Comparison of ENCODE assay signal across 11 mouse cellular contexts in the genomic region with DNA sequence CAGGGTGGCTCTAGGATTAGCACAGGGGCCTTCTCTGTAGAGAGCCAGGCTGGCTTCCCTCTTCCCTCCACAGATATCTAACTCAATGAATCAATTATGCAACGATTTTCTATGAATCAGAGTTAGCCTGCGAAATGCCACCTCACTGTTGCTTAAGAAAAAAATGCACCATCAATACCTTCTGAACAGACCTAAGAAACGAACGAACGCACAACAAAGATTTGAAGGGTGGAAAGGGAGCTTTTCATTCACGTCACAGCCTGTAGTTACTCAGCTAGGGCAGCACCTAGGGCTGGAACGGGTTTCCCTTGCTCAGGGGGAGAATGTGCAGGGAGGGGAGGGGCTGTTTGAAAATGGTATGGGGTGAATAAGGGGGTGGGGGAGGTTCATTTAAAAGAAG. TPM values are rescaled to one million over a fixed set of nuclear protein-coding genes. Genes with fewer than 3 reads are reported as not detected.
DNase-seq lines count a peak whose midpoint lies in the region; ATAC-seq lines count a peak whose summit lies in the region.
"Had no signal": no experiment of that assay in that cellular context is flagged by ENCODE, and none has a peak within 500 bp of the region (broad histone marks: within the 10 kb centered on the region; RNA-seq: fewer than 3 reads in every experiment).

No protein-coding gene starts in this region.

- peaks cover 33% of the 10 kb centered on the region for H3K4me1 ChIP-seq in heart, embryonic 10.5 days
- H3K4me1 ChIP-seq in forebrain, embryonic 11.5 days (replicated peaks; ENCODE audit: control insufficient read depth, insufficient read depth, low read length): peaks cover 14% of the 10 kb centered on the region
- peaks cover 37% of the 10 kb centered on the region for H3K4me1 ChIP-seq in limb, embryonic 13.5 days

- no peaks in the 10 kb centered on the region for H3K27me3 ChIP-seq in heart, embryonic 10.5 days (ENCODE audit: insufficient read depth, poor library complexity, severe bottlenecking)
- no peaks in the 10 kb centered on the region for H3K27me3 ChIP-seq in forebrain, embryonic 11.5 days (ENCODE audit: control insufficient read depth, insufficient read depth, low read length)
- H3K27me3 ChIP-seq in limb, embryonic 13.5 days: no peaks in the 10 kb centered on the region

- H3K9ac ChIP-seq in forebrain, embryonic 11.5 days (ENCODE audit: low read length): peak overlapping the region; percentile 35
- H3K9ac ChIP-seq in limb, embryonic 13.5 days: peak overlapping the region; percentile 54

- H3K9me3 ChIP-seq in heart, embryonic 10.5 days: no peaks in the 10 kb centered on the region
- no peaks in the 10 kb centered on the region for H3K9me3 ChIP-seq in forebrain, embryonic 11.5 days (ENCODE audit: control insufficient read depth, low read length)
- no peaks in the 10 kb centered on the region for H3K9me3 ChIP-seq in limb, embryonic 13.5 days
- H3K9me3 ChIP-seq: megakaryocyte, embryonic 14.5 days had no signal

- no peak for ATAC-seq in forebrain, embryonic 11.5 days (replicated peaks; ENCODE audit: low FRiP score)
- no peak for ATAC-seq in limb, embryonic 13.5 days (ENCODE audit: low FRiP score, low read depth)
- no peak for ATAC-seq in erythroblast, adult 5-6 weeks (replicated peaks; ENCODE audit: low FRiP score, poor library complexity, severe bottlenecking)

- WGBS in heart, embryonic 10.5 days: 36% methylated on average over 7 of the region's 7 CpGs
- 17% methylated on average over 7 of the region's 7 CpGs for WGBS in forebrain, embryonic 11.5 days
- WGBS in limb, embryonic 13.5 days: 43% methylated on average over 7 of the region's 7 CpGs

- DNase-seq in heart, embryonic 10.5 days (ENCODE audit: low spot score): peak; percentile 33
- no peak for DNase-seq in heart, postnatal 25 days (ENCODE audit: low spot score)
- peak; percentile 52 for DNase-seq in CD4-positive helper T cell, adult 2 months (ENCODE audit: low read depth, low spot score)
- no peak for DNase-seq in forebrain, embryonic 11.5 days (ENCODE audit: low spot score)
- DNase-seq in spleen, postnatal 14 days (ENCODE audit: low spot score in 2 of 2): no peak
- DNase-seq in cerebellum, postnatal 14 days: no peak
- DNase-seq: cerebellum, adult 11-12 months; gastrocnemius, postnatal 10 days had no signal

- peak overlapping the region; percentile 34; the same call in 1 of the 2 replicates for H3K4me2 ChIP-seq in forebrain, embryonic 11.5 days (ENCODE audit: low read depth, low read length, severe bottlenecking)
- peak overlapping the region; percentile 78 for H3K4me2 ChIP-seq in limb, embryonic 13.5 days (replicated peaks)

- peaks cover 42% of the 10 kb centered on the region for H3K36me3 ChIP-seq in heart, embryonic 10.5 days
- peaks cover 2% of the 10 kb centered on the region for H3K36me3 ChIP-seq in forebrain, embryonic 11.5 days (ENCODE audit: control insufficient read depth, insufficient read depth, low read length)
- H3K36me3 ChIP-seq in limb, embryonic 13.5 days: peaks cover 43% of the 10 kb centered on the region

- intact Hi-C loops in heart, postnatal 25 days (cut with DNase I): loop anchor here (5.0 to 10.0 kb wide), 3 partner anchors 69 to 204 kb away; no protein-coding TSS in a partner anchor

- no peak overlapping the region for H3K27ac ChIP-seq in heart, embryonic 10.5 days
- H3K27ac ChIP-seq in forebrain, embryonic 11.5 days (ENCODE audit: low read depth, low read length): no peak overlapping the region
- H3K27ac ChIP-seq in limb, embryonic 13.5 days: no peak overlapping the region

- H3K4me3 ChIP-seq in heart, embryonic 10.5 days: peak overlapping the region; percentile 90; the same call in 1 of the 2 replicates
- H3K4me3 ChIP-seq in forebrain, embryonic 11.5 days (ENCODE audit: low read depth, low read length): no peak overlapping the region; the same call in 1 of the 2 replicates
- H3K4me3 ChIP-seq in limb, embryonic 13.5 days: peak overlapping the region; percentile 88

RNA-seq across cellular contexts. Expression of a gene that starts 5.8 kb away (rescaled TPM):
- polyA plus RNA-seq in heart, embryonic 10.5 days (2016; fragmentation: Nextera tagmentation; extraction: Ambion mirVana): 30.8 and 61.0 TPM in 2 replicates
- 10 to 100 TPM; 39.1 to 41.1 TPM for total RNA-seq in heart, postnatal 25 days (2021)
- polyA plus RNA-seq in forebrain, embryonic 11.5 days (2014; fragmentation: Nextera tagmentation; extraction: Ambion mirVana): 57.4 and 59.5 TPM in 2 replicates
- 70.2 and 78.3 TPM in 2 replicates for polyA plus RNA-seq in limb, embryonic 13.5 days (2015; fragmentation: Nextera tagmentation; extraction: Ambion mirVana)
- total RNA-seq in erythroblast, adult 5-6 weeks (2015; ENCODE audit: low replicate concordance): 1.3 and 1.7 TPM in 2 replicates
- 0.84 and 1.6 TPM in 2 replicates for total RNA-seq in erythroblast, adult 5-6 weeks (2017; ENCODE audit: low replicate concordance)

Comparison
In these comparisons a context has a peak if more than half of its experiments do, and no peak if none do; other contexts are left out.
1. DNase-seq: peak in heart, embryonic 10.5 days (single experiment) and CD4-positive helper T cell, adult 2 months (single experiment); none in heart, postnatal 25 days (single experiment), forebrain, embryonic 11.5 days (single experiment), spleen, postnatal 14 days (0 of 2) and cerebellum, postnatal 14 days (0 of 2).